Mouse (Mus musculus): ENCODE measurements around the gene Tjap1. TPM values are rescaled to one million over a fixed set of nuclear protein-coding genes. Genes with fewer than 3 reads are reported as not detected.

Tjap1 gene
- total and polyA plus RNA-seq, 2 experiments from 2014 or later: 20.1 to 31.9 TPM

DNA sequence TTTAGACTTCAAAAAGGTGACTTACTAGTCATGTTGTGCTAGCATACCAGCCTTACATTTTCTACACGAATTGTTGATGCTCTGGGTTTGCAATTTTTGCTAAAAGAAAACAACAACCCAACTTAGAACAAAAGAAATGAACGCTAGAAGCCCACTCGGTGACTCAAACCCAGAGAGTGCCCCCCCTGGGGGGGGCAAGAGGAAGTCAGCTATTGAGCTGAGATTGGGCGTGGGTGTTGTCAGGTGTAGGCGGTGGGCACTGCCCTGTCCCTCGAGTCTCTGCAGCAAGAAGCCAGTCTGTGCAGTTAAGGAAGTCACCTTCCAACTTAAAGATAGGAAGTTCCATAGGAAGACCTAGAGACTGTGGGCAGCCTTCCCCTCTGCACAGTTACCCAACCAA is 13.8 kb upstream of the Tjap1 start:
- TF ChIP-seq EP300 (IDR thresholded peaks at IDR 0.05; ENCODE audit: low read depth) (no peak), CTCF (IDR thresholded peaks at IDR 0.05; ENCODE audit: low read depth) (no peak)
- peaks cover 14% of the 10 kb centered on the region for H3K4me1 ChIP-seq (ENCODE audit: control insufficient read depth, insufficient read depth)
- no peaks in the 10 kb centered on the region for H3K9me3 ChIP-seq (replicated peaks; ENCODE audit: control insufficient read depth, low read length)
- no peak for ATAC-seq (ENCODE audit: insufficient read depth, low read depth)
- H3K36me3 ChIP-seq (replicated peaks; ENCODE audit: control insufficient read depth, insufficient read depth, low read length): no peaks in the 10 kb centered on the region
- WGBS: 26% methylated on average over 6 of the region's 6 CpGs
- no peak for DNase-seq (ENCODE audit: low spot score)
- 0 out of 2 replicates have a peak overlapping the region, but pooled peaks have one; percentile 70 for H3K4me3 ChIP-seq (ENCODE audit: low read depth, low read length)
- H3K4me2 ChIP-seq (ENCODE audit: low read depth, low read length): no peak overlapping the region
- H3K27ac ChIP-seq (ENCODE audit: low read depth): no peak overlapping the region
- no peak overlapping the region for H3K9ac ChIP-seq (replicated peaks; ENCODE audit: low read depth, low read length)
- H3K27me3 ChIP-seq (ENCODE audit: control insufficient read depth, insufficient read depth, low read length): peaks cover 58% of the 10 kb centered on the region

DNA sequence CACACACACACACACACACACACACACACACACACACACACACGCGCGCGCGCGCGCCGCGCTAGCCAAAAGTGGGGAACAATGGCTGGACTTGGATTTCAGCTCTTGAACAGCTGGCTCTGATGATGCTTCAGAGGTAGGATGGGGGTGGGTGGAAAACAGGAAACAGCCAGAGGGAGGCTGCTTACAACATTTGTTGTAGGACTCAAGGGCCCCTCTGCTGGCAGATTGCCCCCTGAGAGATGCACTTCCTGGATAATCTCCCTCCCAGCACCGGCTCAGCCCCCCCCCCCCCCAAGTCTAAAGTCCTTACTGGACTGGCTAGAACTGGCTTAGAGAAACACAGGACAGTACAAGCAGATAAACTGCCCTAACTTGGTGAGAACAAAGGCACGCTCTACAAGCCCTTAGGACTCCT is 4.9 kb upstream of the Tjap1 start:
- no peaks in the 10 kb centered on the region for H3K9me3 ChIP-seq (replicated peaks; ENCODE audit: control insufficient read depth, low read length)
- H3K27ac ChIP-seq (ENCODE audit: low read depth): peak overlapping the region; percentile 41; the same call in 1 of the 2 replicates
- no peaks in the 10 kb centered on the region for H3K27me3 ChIP-seq (ENCODE audit: control insufficient read depth, insufficient read depth, low read length)
- TF ChIP-seq EP300 (IDR thresholded peaks at IDR 0.05; ENCODE audit: low read depth): peak; percentile 41; the same call in 1 of the 2 replicates
- no peak for TF ChIP-seq CTCF (IDR thresholded peaks at IDR 0.05; ENCODE audit: low read depth)
- DNase-seq (ENCODE audit: low spot score): peak; percentile 69
- peak; percentile 67 for ATAC-seq (ENCODE audit: insufficient read depth, low read depth)
- 43% methylated on average over 11 of the region's 11 CpGs for WGBS
- no peaks in the 10 kb centered on the region for H3K36me3 ChIP-seq (replicated peaks; ENCODE audit: control insufficient read depth, insufficient read depth, low read length)
- no peak overlapping the region for H3K9ac ChIP-seq (replicated peaks; ENCODE audit: low read depth, low read length)
- H3K4me2 ChIP-seq (ENCODE audit: low read depth, low read length): no peak overlapping the region
- no peaks in the 10 kb centered on the region for H3K4me1 ChIP-seq (ENCODE audit: control insufficient read depth, insufficient read depth)
- no peak overlapping the region for H3K4me3 ChIP-seq (ENCODE audit: low read depth, low read length)

DNA sequence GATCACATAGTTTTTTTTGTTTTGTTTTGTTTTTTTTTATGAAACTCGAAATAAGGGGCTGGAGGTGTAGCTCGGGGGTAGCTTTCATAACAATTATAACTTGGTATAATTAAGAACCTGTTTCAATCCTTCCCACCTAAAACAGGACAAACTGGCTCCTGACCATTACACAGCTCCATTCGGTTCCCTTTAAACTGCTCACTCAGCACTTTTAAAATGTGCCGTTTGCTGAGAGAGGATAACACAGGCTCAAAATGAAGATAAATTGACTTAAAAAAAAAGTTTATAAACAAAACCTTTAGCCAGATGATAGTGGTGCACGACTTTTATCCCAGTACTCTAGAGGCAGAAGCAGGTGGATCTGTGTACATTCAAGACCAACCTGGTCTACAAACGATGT is 2.6 kb upstream of the Tjap1 start:
- Histone ChIP-seq H3K4me1 (ENCODE audit: control insufficient read depth, insufficient read depth) (peaks cover 13% of the 10 kb centered on the region), H3K4me2 (ENCODE audit: low read depth, low read length) (no peak overlapping the region), H3K27ac (ENCODE audit: low read depth) (no peak overlapping the region), H3K27me3 (ENCODE audit: control insufficient read depth, insufficient read depth, low read length) (no peaks in the 10 kb centered on the region), H3K36me3 (replicated peaks; ENCODE audit: control insufficient read depth, insufficient read depth, low read length) (0 out of 2 replicates have a peak, but pooled peaks cover 5% of the 10 kb centered on the region), H3K4me3 (ENCODE audit: low read depth, low read length) (no peak overlapping the region), H3K9ac (replicated peaks; ENCODE audit: low read depth, low read length) (no peak overlapping the region), H3K9me3 (replicated peaks; ENCODE audit: control insufficient read depth, low read length) (no peaks in the 10 kb centered on the region)
- DNase-seq (ENCODE audit: low spot score) (no peak), ATAC-seq (ENCODE audit: insufficient read depth, low read depth) (no peak)
- no peak for TF ChIP-seq CTCF (IDR thresholded peaks at IDR 0.05; ENCODE audit: low read depth)
- TF ChIP-seq EP300 (IDR thresholded peaks at IDR 0.05; ENCODE audit: low read depth): no peak
- WGBS: 59% methylated on average over 6 of the region's 6 CpGs

DNA sequence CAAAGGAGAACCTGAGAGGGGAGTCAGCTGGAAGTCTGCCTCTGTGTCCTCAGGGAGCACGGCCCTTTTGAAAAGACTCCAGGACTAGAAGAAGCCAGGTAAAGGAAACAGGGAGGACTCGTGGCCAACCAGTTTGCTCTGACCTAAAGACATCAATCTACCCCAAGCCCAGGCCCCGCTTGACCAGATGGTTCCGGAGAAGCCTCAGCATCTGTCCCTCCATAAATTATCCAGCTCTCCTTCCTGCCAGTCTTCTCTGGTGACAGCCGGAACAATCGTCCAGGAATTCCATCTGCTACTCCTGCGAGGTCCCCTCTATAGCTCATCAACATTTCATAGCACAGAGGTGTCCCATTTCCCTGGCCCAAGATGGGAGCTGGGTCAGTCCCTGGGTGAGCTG is 1.8 kb upstream of the Tjap1 start:
- TF ChIP-seq EP300 (IDR thresholded peaks at IDR 0.05; ENCODE audit: low read depth) (no peak), CTCF (IDR thresholded peaks at IDR 0.05; ENCODE audit: low read depth) (no peak)
- WGBS: 58% methylated on average over 7 of the region's 7 CpGs
- no peak for DNase-seq (ENCODE audit: low spot score)
- Histone ChIP-seq H3K4me2 (ENCODE audit: low read depth, low read length) (no peak overlapping the region), H3K36me3 (replicated peaks; ENCODE audit: control insufficient read depth, insufficient read depth, low read length) (peaks cover 11% of the 10 kb centered on the region; the same call in 1 of the 2 replicates), H3K27me3 (ENCODE audit: control insufficient read depth, insufficient read depth, low read length) (no peaks in the 10 kb centered on the region), H3K9me3 (replicated peaks; ENCODE audit: control insufficient read depth, low read length) (no peaks in the 10 kb centered on the region), H3K9ac (replicated peaks; ENCODE audit: low read depth, low read length) (no peak overlapping the region), H3K27ac (ENCODE audit: low read depth) (no peak overlapping the region), H3K4me3 (ENCODE audit: low read depth, low read length) (no peak overlapping the region), H3K4me1 (ENCODE audit: control insufficient read depth, insufficient read depth) (peaks cover 13% of the 10 kb centered on the region)
- no peak for ATAC-seq (ENCODE audit: insufficient read depth, low read depth)

DNA sequence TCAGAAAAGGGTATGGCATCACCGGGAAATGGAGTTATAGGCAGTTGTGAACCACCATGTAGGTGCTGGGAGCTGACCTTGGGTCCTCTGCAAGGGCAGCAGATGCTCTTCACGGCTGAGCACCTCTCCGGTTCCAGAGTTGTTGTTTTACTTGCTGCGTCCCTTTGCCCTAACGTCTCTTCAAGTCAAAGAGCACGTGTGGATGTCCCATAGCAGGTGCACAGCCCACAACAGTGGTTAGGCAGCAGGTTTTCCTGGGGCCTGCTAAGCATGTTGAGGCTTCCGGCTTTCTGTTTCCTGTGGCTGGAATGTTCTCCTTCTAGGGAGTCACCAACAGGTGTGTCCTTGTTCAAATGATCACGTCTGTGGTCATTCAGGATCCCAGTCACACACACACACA is 1.1 kb upstream of the Tjap1 start:
- ATAC-seq (ENCODE audit: insufficient read depth, low read depth) (no peak), DNase-seq (ENCODE audit: low spot score) (no peak)
- Histone ChIP-seq H3K27me3 (ENCODE audit: control insufficient read depth, insufficient read depth, low read length) (no peaks in the 10 kb centered on the region), H3K9me3 (replicated peaks; ENCODE audit: control insufficient read depth, low read length) (no peaks in the 10 kb centered on the region), H3K9ac (replicated peaks; ENCODE audit: low read depth, low read length) (no peak overlapping the region), H3K4me2 (ENCODE audit: low read depth, low read length) (no peak overlapping the region), H3K4me3 (ENCODE audit: low read depth, low read length) (no peak overlapping the region), H3K36me3 (replicated peaks; ENCODE audit: control insufficient read depth, insufficient read depth, low read length) (peaks cover 15% of the 10 kb centered on the region), H3K27ac (ENCODE audit: low read depth) (no peak overlapping the region), H3K4me1 (ENCODE audit: control insufficient read depth, insufficient read depth) (peaks cover 13% of the 10 kb centered on the region)
- WGBS: 78% methylated on average over 8 of the region's 8 CpGs
- TF ChIP-seq EP300 (IDR thresholded peaks at IDR 0.05; ENCODE audit: low read depth) (no peak), CTCF (IDR thresholded peaks at IDR 0.05; ENCODE audit: low read depth) (no peak)

DNA sequence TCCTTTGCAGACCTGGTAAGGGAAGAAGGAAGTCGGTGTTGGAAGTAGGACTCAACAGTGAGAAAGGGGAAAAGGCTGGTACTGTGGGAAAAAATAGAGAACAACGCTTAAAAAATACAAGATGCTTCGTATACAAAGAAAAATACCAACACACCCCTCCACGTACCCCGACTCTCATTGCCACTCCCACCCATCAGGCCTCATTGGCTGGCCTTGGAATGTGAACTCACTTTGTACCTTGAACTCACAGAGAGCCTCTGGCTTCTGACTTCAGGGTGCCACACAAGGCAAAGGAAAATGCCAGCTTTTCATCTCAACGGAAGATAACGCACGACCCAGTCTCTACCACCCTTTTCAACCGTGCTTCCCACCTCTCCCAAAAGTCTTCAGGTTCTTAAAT is 314 bp upstream of the Tjap1 start:
- ATAC-seq (ENCODE audit: insufficient read depth, low read depth): no peak
- Histone ChIP-seq H3K9ac (replicated peaks; ENCODE audit: low read depth, low read length) (no peak overlapping the region), H3K36me3 (replicated peaks; ENCODE audit: control insufficient read depth, insufficient read depth, low read length) (peaks cover 23% of the 10 kb centered on the region), H3K27ac (ENCODE audit: low read depth) (no peak overlapping the region), H3K9me3 (replicated peaks; ENCODE audit: control insufficient read depth, low read length) (no peaks in the 10 kb centered on the region), H3K4me1 (ENCODE audit: control insufficient read depth, insufficient read depth) (peaks cover 13% of the 10 kb centered on the region), H3K4me2 (ENCODE audit: low read depth, low read length) (peak overlapping the region; percentile 86), H3K27me3 (ENCODE audit: control insufficient read depth, insufficient read depth, low read length) (no peaks in the 10 kb centered on the region), H3K4me3 (ENCODE audit: low read depth, low read length) (peak overlapping the region; percentile 74)
- WGBS: 31% methylated on average over 9 of the region's 9 CpGs
- DNase-seq (ENCODE audit: low spot score): no peak
- TF ChIP-seq EP300 (IDR thresholded peaks at IDR 0.05; ENCODE audit: low read depth) (no peak), CTCF (IDR thresholded peaks at IDR 0.05; ENCODE audit: low read depth) (no peak)

All from heart, postnatal 0 days (tissue).